Mouse (Mus musculus): ENCODE measurements at regions not wholly inside any gene's neighbourhood (a gene's known extent, or its start where the extent isn't known, plus 50 kb on each side); places are given as distances from the start of the nearest gene placed in this dataset.

DNA sequence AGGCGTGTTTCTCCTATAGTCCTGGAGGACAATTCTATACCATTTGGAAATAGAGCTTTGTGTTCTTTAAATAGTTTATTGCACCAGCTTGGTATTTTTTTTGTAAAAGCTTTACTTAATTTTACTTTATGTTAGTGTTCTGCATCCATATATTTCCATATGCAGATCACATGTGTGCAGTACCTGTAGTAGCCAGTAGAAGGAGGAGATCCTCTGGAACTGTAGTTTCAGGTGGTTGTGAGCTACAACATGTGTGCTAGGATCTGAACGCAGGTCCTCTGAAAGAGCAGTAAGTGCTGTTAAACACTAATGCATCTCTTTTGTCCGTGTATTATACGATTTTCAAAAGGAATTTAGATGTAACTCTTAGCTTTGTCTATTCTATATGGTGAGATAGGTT is 335.2 kb downstream of the Gm21750 start:
- Histone ChIP-seq H3K27ac (replicated peaks) (no peak overlapping the region), H3K9me3 (replicated peaks) (no peaks in the 10 kb centered on the region), H3K36me3 (no peaks in the 10 kb centered on the region), H3K9ac (replicated peaks) (no peak overlapping the region), H3K27me3 (replicated peaks) (no peaks in the 10 kb centered on the region), H3K4me1 (no peaks in the 10 kb centered on the region), H3K4me3 (replicated peaks) (no peak overlapping the region), H3K4me2 (no peak overlapping the region)
- no peak for ATAC-seq (ENCODE audit: low FRiP score)
- 94% methylated on average over 4 of the region's 4 CpGs for WGBS

GRCm38 (mm10) chr14:73997796-73998195 is 336.8 kb downstream of the Gm21750 start:
- ATAC-seq (ENCODE audit: low FRiP score), result no peak

GRCm38 (mm10) chr14:73999409-73999909 is 338.4 kb downstream of the Gm21750 start:
- ATAC-seq (ENCODE audit: low FRiP score), result no peak
- 48% methylated on average over 2 of the region's 2 CpGs for WGBS

More at GRCm38 (mm10) chr14:73997796-73998195, 336.8 kb downstream of the Gm21750 start:
- no peaks in the 10 kb centered on the region for H3K27me3 ChIP-seq (replicated peaks)
- no peaks in the 10 kb centered on the region for H3K9me3 ChIP-seq (replicated peaks)
- no peak overlapping the region for H3K4me3 ChIP-seq (replicated peaks)
- H3K4me2 ChIP-seq, result no peak overlapping the region
- no peak overlapping the region for H3K9ac ChIP-seq (replicated peaks)
- H3K36me3 ChIP-seq, result no peaks in the 10 kb centered on the region
- 92% methylated on average over 2 of the region's 2 CpGs for WGBS
- no peak overlapping the region for H3K27ac ChIP-seq (replicated peaks)
- H3K4me1 ChIP-seq, result no peaks in the 10 kb centered on the region

DNA sequence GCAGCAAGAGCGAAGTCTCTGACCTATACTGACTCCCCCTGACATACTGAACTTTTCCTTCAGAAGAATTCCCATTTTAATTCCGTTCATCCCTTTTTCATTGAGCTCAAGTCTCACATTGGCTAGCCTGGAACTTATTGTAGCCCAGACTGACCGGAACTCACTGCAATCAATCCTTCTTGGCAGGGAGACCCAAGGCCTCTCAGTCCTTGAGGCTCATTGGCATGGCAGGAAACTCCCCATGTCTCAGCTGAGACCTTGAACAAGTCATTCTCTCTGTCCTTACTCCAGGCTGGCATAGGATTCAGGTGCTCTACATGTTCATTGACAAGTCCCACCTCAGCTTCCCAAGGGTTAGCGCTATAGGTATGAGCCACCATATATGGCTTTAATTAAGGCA is 345.9 kb downstream of the Gm21750 start:
- Histone ChIP-seq H3K9me3 (replicated peaks) (no peaks in the 10 kb centered on the region), H3K27me3 (replicated peaks) (no peaks in the 10 kb centered on the region), H3K27ac (replicated peaks) (no peak overlapping the region), H3K4me2 (no peak overlapping the region), H3K4me3 (replicated peaks) (no peak overlapping the region), H3K4me1 (no peaks in the 10 kb centered on the region), H3K36me3 (no peaks in the 10 kb centered on the region), H3K9ac (replicated peaks) (no peak overlapping the region)
- no peak for ATAC-seq (ENCODE audit: low FRiP score)
- WGBS, result 93% methylated on average over 4 of the region's 4 CpGs

More at GRCm38 (mm10) chr14:73999409-73999909, 338.4 kb downstream of the Gm21750 start:
- no peaks in the 10 kb centered on the region for H3K27me3 ChIP-seq (replicated peaks)
- H3K36me3 ChIP-seq, result no peaks in the 10 kb centered on the region
- H3K4me3 ChIP-seq (replicated peaks), result no peak overlapping the region
- no peaks in the 10 kb centered on the region for H3K9me3 ChIP-seq (replicated peaks)
- H3K4me2 ChIP-seq, result no peak overlapping the region
- no peak overlapping the region for H3K27ac ChIP-seq (replicated peaks)
- no peak overlapping the region for H3K9ac ChIP-seq (replicated peaks)
- no peaks in the 10 kb centered on the region for H3K4me1 ChIP-seq

DNA sequence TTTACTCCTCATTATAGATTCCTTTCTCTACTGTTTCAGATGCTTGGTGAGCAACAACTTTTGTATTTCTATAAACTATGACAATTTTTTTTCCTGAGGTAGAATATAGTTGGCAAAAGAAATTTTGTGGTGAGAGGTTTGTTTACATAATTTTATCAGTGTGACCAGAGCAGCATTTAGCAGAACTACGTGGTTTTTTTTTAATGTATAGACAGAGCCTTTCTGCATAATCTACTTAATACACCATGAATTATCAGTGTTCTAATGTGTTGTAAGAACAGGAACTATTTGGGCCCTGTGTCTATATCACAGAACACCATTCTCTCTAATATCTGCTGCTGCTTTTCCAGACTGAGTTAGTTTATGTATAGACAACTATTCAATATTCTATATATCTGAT is 350.5 kb downstream of the Gm21750 start:
- no peaks in the 10 kb centered on the region for H3K27me3 ChIP-seq (replicated peaks)
- H3K9me3 ChIP-seq (replicated peaks), result no peaks in the 10 kb centered on the region
- 76% methylated on average over 1 of the region's 1 CpGs for WGBS
- no peak for ATAC-seq (ENCODE audit: low FRiP score)
- H3K9ac ChIP-seq (replicated peaks), result no peak overlapping the region
- H3K4me2 ChIP-seq, result no peak overlapping the region
- H3K4me1 ChIP-seq, result no peaks in the 10 kb centered on the region
- no peak overlapping the region for H3K27ac ChIP-seq (replicated peaks)
- H3K36me3 ChIP-seq, result no peaks in the 10 kb centered on the region
- H3K4me3 ChIP-seq (replicated peaks), result no peak overlapping the region

DNA sequence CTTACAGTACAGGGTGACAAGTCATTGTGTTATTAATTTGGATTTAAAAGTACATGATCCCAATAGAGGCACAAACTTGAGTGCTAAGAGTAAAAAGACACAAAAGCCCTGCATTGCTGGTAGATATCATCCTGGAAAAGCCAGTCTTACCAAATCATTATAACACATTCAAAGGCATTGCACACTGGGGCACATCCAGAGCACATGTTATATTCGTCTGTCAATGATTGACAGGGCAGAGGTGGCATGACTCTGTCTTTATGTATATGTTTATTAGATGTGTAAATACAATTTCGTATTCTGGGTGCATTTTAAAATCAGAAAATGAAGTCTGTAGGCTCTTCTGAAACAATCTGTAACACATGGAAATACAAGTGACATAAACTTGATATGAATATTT is 358.4 kb downstream of the Gm21750 start:
- Histone ChIP-seq H3K4me1 (no peaks in the 10 kb centered on the region), H3K27me3 (replicated peaks) (no peaks in the 10 kb centered on the region), H3K4me2 (no peak overlapping the region), H3K4me3 (replicated peaks) (no peak overlapping the region), H3K9me3 (replicated peaks) (no peaks in the 10 kb centered on the region), H3K9ac (replicated peaks) (no peak overlapping the region), H3K27ac (replicated peaks) (no peak overlapping the region), H3K36me3 (no peaks in the 10 kb centered on the region)
- ATAC-seq (ENCODE audit: low FRiP score), result no peak
- WGBS, result 75% methylated on average over 2 of the region's 2 CpGs

DNA sequence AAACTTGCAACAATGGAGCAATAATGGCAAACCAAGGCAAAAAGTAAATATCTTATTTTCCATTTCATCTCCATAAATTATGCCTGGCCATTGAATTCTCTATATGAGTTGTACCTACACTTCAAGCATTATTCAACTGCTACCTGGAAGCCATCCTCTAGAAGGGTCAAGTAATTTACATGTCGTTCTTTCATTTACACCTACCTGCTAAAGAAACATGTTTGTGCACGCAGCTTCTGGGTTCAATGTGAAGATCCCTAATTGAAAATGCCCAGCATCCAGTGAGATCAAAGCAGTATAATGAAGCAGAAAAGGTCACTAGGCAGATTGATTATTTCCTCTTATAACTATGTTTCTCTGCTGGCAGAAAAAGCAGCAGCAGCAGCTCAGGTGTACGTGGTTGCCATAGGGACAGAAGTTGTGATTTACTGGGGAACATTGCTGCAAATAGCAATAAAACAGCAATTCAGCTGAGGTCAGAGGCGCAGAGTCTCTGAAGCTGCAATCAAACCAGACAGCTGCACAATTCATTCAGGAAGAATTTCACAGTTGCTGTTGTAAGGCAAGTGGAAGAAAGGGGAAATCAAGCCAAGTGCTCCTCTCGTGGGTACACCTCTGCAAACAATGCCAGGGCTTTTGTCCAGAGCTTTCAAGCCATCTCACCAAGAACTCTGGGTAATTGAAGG is 386.1 kb downstream of the Gm21750 start:
- peaks cover 6% of the 10 kb centered on the region; the same call in 1 of the 2 replicates for H3K4me1 ChIP-seq
- whole genome bisulfite sequencing, result 14% methylated on average over 5 of the region's 5 CpGs
- H3K9me3 ChIP-seq (replicated peaks), result no peaks in the 10 kb centered on the region
- no peak overlapping the region; the same call in 1 of the 2 replicates for H3K4me2 ChIP-seq
- peak; percentile 89 for ATAC-seq (ENCODE audit: low FRiP score)
- H3K27me3 ChIP-seq (replicated peaks), result no peaks in the 10 kb centered on the region
- H3K9ac ChIP-seq (replicated peaks), result no peak overlapping the region
- H3K36me3 ChIP-seq, result no peaks in the 10 kb centered on the region
- peak overlapping the region; percentile 38 for H3K27ac ChIP-seq (replicated peaks)
- H3K4me3 ChIP-seq (replicated peaks), result no peak overlapping the region

GRCm38 (mm10) chr14:74047695-74048280 is 386.8 kb downstream of the Gm21750 start:
- peak; percentile 77 for ATAC-seq (ENCODE audit: low FRiP score)
- H3K9me3 ChIP-seq (replicated peaks), result no peaks in the 10 kb centered on the region
- peak overlapping the region; percentile 72 for H3K27ac ChIP-seq (replicated peaks)
- H3K9ac ChIP-seq (replicated peaks), result no peak overlapping the region
- H3K4me3 ChIP-seq (replicated peaks), result no peak overlapping the region
- WGBS, result 51% methylated on average over 6 of the region's 6 CpGs
- H3K4me2 ChIP-seq, result peak overlapping the region; percentile 22
- H3K4me1 ChIP-seq, result peaks cover 6% of the 10 kb centered on the region; the same call in 1 of the 2 replicates
- no peaks in the 10 kb centered on the region for H3K36me3 ChIP-seq
- no peaks in the 10 kb centered on the region for H3K27me3 ChIP-seq (replicated peaks)

- no peak overlapping the region for H3K9ac ChIP-seq (replicated peaks)
- peaks cover 6% of the 10 kb centered on the region; the same call in 1 of the 2 replicates for H3K4me1 ChIP-seq
- no peaks in the 10 kb centered on the region for H3K36me3 ChIP-seq
- peak overlapping the region; percentile 72; the same call in 1 of the 2 replicates for H3K27ac ChIP-seq (replicated peaks)
- H3K9me3 ChIP-seq (replicated peaks), result no peaks in the 10 kb centered on the region
- ATAC-seq (ENCODE audit: low FRiP score), result no peak
- 60% methylated on average over 3 of the region's 3 CpGs for WGBS
- no peaks in the 10 kb centered on the region for H3K27me3 ChIP-seq (replicated peaks)
- H3K4me2 ChIP-seq, result no peak overlapping the region
- H3K4me3 ChIP-seq (replicated peaks), result no peak overlapping the region
These were observed 387.4 kb downstream of the Gm21750 start for GRCm38 (mm10) chr14:74048386-74048785.

GRCm38 (mm10) chr14:74066051-74066450 is 405.0 kb downstream of the Gm21750 start:
- Histone ChIP-seq H3K9me3 (replicated peaks) (no peaks in the 10 kb centered on the region), H3K9ac (replicated peaks) (no peak overlapping the region), H3K4me2 (no peak overlapping the region), H3K27me3 (replicated peaks) (no peaks in the 10 kb centered on the region), H3K4me3 (replicated peaks) (no peak overlapping the region), H3K4me1 (no peaks in the 10 kb centered on the region), H3K36me3 (no peaks in the 10 kb centered on the region), H3K27ac (replicated peaks) (no peak overlapping the region)
- ATAC-seq (ENCODE audit: low FRiP score), result no peak

- H3K4me2 ChIP-seq, result no peak overlapping the region
- H3K27me3 ChIP-seq (replicated peaks), result no peaks in the 10 kb centered on the region
- ATAC-seq (ENCODE audit: low FRiP score), result no peak
- WGBS, result 89% methylated on average over 2 of the region's 2 CpGs
- H3K36me3 ChIP-seq, result no peaks in the 10 kb centered on the region
- no peaks in the 10 kb centered on the region for H3K4me1 ChIP-seq
- H3K9ac ChIP-seq (replicated peaks), result no peak overlapping the region
- no peaks in the 10 kb centered on the region for H3K9me3 ChIP-seq (replicated peaks)
- H3K27ac ChIP-seq (replicated peaks), result no peak overlapping the region
- H3K4me3 ChIP-seq (replicated peaks), result no peak overlapping the region
These were observed 432.0 kb downstream of the Gm21750 start for GRCm38 (mm10) chr14:74093016-74093415.

- Histone ChIP-seq H3K36me3 (no peaks in the 10 kb centered on the region), H3K27me3 (replicated peaks) (no peaks in the 10 kb centered on the region), H3K4me2 (no peak overlapping the region), H3K27ac (replicated peaks) (no peak overlapping the region), H3K4me3 (replicated peaks) (no peak overlapping the region), H3K9ac (replicated peaks) (no peak overlapping the region), H3K4me1 (no peaks in the 10 kb centered on the region), H3K9me3 (replicated peaks) (no peaks in the 10 kb centered on the region)
- WGBS, result 96% methylated on average over 4 of the region's 4 CpGs
- ATAC-seq (ENCODE audit: low FRiP score), result no peak
These were observed 438.7 kb downstream of the Gm21750 start for GRCm38 (mm10) chr14:74099696-74100095.

Data from neural tube, embryonic 15.5 days (tissue).